Mouse (Mus musculus): ENCODE results near the gene Fyn.

GRCm38 (mm10) chr10:39597116-39597791, 228.6 kb downstream of the Fyn start:
- TF ChIP-seq POLR2A (IDR thresholded peaks at IDR 0.05; ENCODE audit: borderline replicate concordance, low read depth, low read length): no peak
- no peak for TF ChIP-seq CTCF (IDR thresholded peaks at IDR 0.05; ENCODE audit: low read depth, low read length)

Measured in bone marrow macrophage, adult 2 months (primary cell).